Mouse (Mus musculus) right cerebral cortex, postnatal 25 days (tissue): ENCODE results near the gene Golim4.
"Not testable (repeated sequence)": the region's sequence is repeated elsewhere in the genome, so short reads cannot be mapped to it uniquely, and the experiment has no call there.

Experiments used
- DNase-seq: peaks from one replicate; pipeline ENCODE4 v3.0.0; 2022

Gene Golim4

DNA sequence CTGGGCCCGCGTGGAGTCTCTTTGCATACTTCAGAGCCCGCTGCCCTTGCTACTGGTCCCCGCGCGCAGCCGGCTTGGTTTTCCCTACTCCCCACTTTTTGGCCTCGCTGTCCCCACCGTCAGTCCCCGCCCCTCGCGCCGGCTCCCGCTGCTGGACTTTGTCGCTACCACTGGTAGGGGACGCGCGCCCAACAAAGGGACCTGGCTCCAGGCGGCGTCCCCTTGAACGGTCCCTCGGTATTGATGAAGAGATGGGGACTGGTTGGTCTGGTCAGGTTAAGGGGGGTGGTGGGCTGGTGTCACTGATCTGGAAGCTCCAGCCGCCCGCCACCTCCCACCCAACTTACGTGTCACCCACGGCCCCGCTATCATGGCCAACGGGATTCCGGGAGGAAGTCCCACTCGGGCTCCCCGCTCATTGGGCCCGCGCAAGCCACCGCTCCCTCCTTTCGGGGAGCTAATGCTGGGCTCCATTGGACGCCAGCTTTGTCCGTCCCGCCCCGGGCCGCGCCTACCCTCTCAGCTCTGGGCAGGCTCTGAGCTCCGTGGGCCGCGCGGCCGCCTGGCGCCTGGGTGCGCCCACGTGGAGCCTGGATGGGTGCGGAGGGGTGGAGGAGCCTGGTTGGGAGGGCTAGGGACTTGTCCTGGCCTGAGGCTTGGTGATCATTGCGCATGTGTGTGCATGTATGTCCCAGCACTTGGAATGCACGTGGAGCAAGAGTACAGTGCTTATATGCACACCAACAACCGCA is at the start of gene Golim4:
Golim4 (minus strand) TSS at position 399 of the 752 bp plus-strand sequence.
- DNase-seq = peak; percentile 93

DNA sequence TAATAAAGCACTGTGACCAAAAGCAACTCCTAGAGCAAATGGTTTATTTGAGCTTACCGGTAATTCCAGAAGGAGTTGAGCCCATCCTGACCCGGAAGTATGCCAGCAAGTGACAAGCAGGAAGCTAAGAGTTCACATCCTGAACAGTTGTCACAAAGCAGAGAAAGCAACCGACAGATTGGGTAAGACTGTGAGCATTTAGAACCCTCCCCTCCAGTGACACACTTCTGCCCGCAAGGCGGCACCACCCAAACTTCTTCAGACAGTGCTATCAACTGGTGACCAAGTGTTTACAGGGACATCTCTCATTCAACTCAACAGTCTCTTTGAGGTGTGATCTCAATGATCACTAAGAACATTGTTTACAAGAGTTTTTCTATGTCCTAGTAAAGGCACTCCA is 48.9 kb upstream of the Golim4 start:
- no peak for DNase-seq

DNA sequence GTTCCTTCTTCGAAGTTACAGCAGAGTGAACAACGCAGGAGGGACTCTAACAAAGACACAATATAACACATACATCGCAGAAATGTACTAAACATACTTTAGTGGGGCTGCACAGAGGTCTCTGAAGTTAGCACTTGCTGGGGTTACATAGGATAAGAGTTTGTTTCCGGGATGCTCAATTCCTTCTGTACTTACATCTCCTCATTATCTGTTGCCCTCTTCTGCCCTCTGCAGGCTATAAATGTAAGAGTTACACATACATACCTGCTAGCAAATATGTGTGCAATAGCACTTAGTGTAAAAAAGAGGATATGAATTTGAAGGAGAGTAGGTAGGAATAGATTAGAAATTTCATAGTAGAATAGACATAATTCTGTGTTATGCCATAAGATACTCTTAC is 44.4 kb upstream of the Golim4 start:
- no peak for DNase-seq

DNA sequence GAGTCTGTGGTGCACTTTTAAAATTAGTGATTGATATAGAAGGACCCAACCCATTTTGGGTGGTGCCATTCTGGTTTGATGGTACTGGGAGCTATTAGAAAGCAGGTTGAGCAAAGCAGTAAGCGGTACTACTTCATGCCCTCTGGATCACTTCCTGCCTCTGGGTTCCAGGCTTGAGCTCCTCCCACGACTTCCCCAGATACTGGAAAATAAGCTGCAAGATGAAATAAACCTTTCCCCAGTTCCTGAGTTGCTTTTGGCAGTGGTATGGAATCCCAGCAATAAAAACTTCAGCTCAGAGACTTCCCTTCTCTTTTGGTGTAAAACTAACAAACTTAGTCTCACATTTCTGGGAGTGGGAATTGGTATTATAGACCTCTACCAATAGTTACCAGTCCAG is 43.7 kb upstream of the Golim4 start:
- DNase-seq = no peak

DNA sequence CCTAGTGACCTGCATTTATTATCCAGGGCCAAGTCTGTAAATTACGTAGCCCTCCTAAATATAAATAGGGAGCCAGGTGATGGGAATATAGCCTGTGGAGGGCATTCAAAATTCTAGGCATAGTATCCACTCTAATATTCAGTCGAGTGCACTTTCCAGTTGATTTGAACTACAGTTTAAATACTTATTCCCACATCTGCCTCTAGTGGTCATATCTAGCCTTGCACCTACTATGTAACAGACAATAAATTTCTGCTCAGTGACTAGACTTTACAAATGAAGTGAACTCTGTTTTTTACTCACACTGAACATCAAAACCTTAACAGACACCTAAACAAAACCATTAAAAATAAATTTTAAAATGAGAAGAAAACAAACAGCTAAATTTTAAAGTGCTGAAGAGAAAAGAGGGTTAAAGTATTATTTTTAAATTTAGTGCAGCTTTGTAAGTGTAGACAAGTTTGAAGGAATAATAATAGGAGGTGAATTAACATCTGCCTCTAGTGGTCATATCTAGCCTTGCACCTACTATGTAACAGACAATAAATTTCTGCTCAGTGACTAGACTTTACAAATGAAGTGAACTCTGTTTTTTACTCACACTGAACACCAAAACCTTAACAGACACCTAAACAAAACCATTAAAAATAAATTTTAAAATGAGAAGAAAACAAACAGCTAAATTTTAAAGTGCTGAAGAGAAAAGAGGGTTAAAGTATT is 24.4 kb upstream of the Golim4 start:
- not testable (repeated sequence) for DNase-seq

DNA sequence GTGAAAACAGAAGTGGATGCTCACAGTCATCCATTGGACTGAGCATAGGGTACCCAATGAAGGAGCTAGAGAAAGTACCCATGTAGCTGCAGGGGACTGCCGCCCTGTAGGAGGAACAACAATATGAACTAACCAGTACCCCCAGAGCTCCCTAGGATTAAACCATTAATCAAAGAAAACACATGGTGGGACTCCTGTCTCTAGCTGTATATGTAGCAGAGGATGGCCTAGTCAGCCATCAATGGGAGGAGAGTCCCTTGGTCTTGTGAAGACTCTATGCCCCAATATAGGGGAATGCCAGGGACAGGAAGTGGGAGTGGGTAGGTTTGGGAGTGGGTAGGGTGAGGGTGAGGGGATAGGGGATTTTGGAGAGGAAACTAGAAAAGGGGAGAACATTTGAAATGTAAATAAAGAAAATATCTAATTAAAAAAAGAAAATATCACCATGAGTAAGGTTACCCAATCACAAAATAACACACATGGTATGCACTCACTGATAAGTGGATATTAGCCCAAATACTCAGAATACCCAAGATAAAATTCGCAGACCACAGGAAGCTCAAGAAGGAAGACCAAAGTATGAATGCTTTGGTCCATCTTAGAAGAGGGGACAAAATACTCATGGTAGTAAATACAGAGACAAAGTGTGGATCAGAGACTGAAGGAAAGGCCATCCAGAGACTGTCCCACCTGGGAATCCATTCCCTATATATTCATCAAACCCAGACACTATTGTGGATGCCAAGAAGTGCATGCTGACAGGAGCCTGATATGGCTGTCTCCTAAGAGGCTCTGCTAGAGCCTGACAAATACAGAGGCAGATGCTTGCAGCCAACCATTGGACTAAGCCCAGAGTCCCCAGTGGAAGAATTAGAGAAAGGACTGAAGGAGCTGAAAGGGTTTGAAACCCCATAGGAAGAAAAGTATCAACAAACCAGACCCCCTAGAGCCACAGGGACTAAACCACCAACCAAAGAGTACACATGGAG is 6.3 kb upstream of the Golim4 start:
- DNase-seq = not testable (repeated sequence)

DNA sequence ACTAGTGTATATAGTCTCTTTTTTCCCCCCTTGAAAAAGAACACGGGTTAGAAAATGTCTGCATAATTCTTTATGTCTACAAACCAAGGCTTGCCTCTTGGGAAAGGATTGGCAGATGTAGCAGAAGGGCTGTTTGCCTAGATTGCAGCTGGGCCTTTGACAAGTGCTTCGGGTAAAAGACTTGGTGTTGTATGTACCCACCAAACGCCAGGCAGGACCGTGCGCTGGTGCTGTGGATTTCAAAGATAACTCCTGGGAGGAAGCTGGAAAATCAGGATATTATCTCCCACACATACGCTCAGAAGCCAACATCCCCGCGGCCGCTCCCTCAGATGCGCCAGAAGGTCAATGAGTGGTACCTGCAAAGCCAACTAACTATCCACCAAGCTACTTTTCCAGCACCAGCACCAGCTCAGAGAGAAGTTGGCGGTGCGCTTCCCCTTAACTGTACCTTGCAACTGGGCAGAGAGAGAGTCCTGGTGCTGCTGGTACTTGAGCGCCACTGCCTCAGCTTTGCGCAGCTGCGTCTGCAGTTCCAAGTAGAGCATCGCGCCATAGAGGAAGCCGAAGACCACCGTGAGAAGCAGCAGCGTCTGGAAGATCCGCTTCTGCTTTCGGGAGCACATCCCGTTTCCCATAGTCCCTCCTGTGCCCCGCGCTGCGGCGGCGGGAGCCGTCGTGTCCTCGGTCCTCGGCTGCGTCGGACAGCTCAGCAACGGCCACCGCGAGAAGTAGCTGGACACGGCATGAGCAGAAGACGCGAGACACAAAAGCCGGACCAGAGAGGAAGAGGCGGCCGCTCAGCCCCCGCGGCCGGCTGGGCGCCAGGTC is 873 bp downstream of the Golim4 start:
- DNase-seq = peak; percentile 6

DNA sequence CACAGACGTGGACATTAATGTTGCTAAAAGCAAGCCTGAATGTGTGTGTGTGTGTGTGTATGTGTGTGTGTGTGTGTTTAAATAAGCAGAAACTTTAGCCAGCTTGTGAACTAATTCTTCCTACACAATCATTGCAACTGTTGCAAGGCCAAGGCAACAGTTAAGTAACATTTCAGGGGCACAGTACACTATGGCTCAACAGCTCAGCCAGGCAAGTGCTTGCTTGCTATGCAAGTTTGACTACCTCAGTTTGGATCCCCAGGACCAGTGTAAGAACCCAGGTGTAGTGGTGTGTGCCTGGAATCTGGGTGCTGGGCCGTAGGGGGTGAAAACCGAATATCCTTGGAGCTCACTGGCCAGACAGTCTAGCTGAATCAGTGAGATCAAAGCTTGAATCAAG is 2.6 kb downstream of the Golim4 start:
- DNase-seq = no peak

DNA sequence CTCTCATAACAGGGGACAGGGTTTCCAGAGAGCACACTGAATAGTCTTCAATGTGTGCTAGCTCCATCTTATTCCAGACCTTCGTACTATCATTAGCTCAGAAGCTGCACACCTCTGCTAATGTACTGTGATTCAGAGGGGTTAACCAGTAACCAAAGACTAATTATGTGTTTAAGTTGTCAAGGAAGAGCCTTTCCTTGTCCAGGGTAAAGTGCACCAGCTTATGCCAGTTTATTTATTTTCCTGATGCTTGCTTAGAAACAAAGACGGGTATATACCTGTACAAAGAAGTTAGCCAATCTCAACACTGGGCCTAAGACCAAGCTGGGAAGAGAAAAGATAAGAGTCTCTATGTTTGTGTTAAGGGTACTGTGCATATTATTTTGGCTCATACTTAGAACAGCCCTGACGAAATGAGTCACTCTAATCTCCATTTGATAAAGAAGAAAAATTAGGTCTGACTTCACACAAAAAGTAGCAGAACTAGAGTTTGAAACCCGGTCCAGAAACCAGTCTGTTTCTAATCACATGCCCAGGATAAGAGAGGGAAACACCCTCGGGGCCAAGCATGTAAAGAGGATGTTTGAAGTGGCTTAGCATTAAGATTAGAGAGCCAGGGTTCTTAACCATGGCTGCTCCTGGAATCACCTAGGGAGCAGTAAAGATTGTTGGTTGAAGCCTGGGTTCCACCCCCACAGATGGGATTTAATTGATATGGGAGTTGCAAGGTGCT is 4.3 kb downstream of the Golim4 start:
- DNase-seq = no peak

DNA sequence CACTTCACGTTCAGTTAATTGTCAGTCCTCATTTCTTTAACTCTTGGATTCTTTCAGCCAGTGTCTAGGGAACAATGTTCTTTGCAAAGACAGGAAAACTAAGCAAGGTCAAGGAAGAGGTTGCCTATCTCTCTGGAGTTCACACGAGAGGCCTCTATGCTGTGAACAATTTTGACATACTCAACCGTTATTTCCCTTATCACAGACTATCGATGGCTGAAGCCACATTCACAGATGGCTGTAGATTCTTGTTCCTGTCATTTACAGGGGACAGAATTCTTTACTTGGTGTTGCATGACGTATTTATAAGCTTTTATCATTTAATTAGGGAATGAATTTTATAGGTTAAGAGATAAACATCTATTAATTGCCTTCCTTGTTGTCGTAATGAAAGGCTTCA is 5.9 kb downstream of the Golim4 start:
- no peak for DNase-seq

DNA sequence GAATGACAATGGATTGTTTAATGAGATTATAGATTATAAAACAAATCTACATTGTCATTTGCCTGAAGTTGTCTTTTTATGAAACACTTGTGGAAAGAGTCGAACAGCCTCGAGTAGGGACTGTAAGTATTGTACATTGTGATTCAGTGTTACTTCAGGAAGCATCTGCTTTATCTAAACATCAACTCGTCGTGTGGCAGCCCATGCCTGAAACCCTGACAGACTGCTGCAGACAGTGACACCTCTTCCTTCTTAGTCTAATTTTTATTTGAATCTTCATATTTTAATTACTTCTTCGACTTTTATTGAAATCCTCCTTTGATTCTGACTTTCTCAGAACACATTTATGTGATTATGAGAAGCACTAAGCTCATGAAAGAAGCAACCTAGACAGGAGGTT is 7.4 kb downstream of the Golim4 start:
- DNase-seq = no peak

DNA sequence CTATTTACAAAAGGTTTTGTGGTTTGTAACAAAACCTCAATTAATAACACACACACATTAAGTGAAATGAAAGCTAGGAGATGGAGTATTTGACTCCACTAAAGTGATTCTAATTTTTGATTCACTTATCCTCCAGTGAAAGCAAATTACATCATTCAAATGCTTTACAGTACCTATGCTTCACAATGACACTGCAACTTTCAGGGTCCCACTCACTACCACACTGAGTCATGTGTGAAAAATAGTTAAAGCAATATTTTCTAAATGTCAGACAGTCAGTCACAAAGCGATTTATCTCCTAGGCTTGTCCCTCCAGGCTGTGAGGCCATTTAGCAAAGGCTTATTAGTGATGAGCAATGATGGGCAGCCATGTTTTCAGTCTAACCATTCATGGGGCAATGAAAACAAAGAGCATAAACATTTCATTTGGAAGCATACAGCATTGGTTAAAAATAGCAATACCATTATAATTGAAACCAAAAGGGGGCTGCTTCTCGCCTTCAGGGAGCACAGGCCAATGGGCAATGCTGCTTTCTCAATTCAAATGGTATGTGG is 8.1 kb downstream of the Golim4 start:
- DNase-seq = no peak

DNA sequence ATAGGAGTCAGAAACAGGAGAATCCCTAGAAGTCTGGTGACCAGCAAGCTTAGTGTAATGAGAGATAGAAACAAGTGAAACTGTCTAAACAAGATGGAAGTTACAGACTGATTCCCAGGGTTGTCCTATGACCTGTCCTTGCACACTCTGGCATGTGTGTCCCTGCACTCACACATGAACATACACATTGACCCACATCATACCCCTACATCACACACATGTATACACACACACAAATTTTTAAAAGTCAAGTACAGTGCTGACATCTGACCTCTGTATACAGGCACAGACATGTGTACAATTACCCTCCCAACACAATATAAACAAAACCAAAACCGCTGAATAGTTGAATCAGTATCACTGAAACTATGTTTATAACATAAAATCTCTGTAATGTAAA is 8.7 kb downstream of the Golim4 start:
- DNase-seq = no peak

DNA sequence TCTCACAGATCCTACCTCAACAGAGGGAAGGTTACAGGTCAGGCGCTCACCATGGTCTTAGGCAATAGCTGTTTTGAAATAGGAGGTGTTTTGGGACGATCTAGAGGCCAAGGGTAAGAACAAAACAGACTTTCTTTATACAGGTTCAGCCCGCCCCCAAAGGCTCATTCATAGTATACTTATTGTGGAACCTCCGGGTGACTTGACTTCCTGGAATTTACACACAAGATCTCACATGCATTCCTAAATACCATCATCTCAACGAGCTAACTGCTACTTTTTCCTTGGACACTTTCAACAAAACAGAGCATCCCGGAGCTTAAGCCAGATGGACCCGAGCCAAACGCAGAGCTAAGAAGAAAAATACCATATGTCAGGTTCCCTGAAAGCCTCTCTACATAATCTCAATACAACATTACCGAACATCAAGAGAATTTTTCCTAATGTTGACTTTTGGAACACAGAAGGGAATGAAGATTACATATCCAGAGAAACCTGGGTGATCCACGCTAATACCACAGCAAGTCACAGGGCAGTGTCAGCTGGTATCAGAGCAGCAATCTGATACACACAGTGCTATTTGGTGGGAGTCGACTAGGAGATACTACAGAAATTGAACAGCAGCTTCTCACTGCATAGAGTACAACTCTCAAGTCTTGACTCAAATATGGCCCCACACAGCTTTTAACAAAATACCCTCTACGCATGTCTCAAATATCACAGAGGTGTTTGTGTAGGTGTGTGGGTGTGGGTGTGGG is 14.3 kb downstream of the Golim4 start:
- DNase-seq = peak; percentile 26

DNA sequence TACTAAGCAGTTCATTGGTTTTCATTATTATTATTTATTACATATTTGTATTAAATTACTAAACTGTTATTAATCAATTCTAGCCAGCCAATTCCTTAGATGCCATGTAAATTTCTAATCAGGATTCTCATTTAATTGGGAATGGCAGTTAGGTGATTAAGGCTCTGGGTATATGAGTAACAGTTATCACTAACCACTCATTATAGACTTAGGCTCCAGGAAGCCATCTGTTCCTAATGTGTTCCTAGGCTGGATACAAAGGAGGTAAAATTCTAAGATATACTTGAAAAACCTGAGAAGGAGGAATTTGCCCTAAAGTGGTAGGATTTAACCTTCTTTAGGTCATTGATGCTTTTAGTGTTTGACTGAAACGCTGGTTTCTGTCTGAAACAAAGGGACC is 14.9 kb downstream of the Golim4 start:
- no peak for DNase-seq

DNA sequence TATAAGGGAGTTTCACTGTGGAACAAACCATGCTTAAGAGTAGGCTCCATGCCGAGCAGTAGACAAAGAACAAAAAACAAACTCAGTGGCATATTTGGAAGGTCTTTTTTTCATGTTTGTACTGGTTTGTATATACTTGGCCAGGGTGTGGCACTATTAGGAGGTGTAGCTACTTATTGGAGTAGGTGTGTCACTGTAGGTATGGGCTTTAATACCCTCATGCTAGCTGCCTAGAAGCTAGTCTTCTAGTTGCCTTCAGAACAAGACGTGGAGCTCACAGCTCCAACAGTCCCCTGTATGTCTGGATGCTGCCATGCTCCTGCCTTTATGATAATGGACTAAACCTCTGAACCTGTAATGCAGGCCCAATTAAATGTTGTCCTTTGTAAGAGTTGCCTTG is 20.6 kb downstream of the Golim4 start:
- no peak for DNase-seq

DNA sequence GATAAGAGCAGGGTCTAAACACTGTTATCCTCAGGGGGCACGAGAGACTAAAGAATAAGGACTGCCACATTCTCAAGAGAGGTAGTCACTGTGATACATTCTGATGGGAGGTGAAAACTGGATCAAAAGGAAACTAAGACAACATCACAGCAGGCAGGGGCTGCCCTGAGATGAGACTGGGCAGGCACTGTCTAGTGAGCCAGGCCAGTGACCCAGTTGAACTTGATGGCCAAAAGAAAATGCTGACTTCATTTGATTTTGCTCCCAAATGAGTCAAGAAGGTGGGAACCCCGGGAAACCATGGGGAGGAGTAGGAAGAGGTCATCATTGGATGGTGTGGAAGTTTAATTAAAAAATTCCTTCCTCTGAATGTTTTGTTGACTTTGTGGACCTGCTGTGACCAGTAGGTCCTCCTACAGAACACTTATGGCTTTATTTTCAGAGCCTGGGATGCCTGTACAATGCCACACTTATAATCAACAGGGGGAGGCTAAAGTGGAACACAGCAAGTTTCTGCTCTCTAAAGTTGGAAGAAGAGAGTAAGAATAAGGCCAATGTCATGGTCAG is 26.0 kb downstream of the Golim4 start:
- DNase-seq = no peak

DNA sequence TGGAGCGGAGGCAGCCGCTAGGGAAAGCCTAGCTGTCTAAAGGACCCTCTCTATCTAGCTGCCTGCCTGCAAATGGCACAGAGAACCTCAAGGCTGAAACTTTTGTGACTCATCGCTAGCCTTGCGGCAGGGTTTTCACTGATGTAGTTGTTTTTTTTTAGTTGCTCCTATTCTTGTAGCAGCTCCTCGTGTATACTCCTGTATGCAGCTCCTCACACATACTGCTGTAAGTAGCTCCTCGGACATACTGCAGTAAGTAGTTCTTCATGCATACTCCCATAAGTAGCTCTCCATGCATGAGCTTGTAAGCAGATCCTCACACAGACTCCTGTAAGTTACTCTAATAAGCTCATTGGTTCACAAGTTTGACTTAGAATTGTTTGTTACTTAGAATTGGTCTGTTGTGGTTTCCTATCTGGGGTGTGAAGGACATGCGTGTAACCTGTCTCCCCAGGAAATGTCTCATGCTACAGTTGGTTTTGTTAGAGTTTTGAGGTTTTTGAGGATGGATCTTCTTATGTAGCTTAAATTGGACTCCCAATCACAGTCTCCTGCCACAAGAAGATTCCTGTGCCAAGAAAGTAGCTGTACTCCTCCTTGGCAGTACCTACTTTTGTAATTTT is 26.7 kb downstream of the Golim4 start:
- DNase-seq = no peak

DNA sequence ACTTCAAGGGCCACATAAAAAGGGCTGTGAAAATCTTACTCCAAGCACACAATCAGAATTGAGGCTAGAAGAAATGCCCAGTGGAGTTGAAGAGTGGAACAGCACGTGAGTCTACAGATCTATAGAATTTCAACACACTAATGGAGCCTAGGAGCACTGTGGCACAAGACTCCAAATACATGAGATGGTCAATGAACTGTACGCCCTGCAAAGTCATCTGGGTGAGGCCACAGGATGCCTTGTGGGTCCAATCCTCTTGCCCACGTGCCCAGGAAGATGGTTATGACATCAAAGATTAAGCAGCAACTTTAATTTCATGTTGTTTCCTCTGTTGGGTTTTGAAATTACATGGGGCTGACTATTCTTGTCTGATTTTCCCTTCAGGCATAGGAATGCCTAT is 30.4 kb downstream of the Golim4 start:
- DNase-seq = no peak

DNA sequence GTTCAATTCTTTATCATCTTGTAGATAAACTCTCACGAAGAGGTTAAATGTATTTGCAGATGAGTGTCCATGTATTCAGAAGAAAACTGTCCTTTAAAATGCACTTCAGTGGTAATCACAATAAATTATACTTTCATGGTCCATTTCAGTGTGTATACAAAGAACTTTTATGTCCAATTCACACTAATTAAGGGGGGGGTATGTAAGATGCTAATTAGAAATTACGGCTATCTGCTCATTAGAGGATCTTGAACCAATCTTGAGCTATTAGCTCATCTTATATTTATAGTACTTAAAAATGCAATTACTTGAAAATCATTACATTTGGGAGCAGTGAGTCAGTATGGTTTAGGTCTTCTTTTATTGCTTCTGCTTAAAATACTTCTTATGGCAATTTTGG is 31.6 kb downstream of the Golim4 start:
- DNase-seq = no peak
